Mouse (Mus musculus) midbrain, postnatal 0 days (tissue): ENCODE results near the gene Car10. TPM values are rescaled to one million over a fixed set of nuclear protein-coding genes. Genes with fewer than 3 reads are reported as not detected.

Experiments
- ATAC-seq: fragments of 200-750 bp; cut with Nextera tagmentation; 2 replicates; pipeline ENCODE4 v1.8.0; 2017; ENCODE audit warnings: moderate number of reproducible peaks, mild to moderate bottlenecking, moderate TSS enrichment, moderate library complexity; ENCODE audit not compliant: low FRiP score
- DNase-seq: peaks from one replicate; pipeline ENCODE4 v3.0.0-alpha.2; 2015; ENCODE audit warnings: low spot score
- H3K27ac ChIP-seq: fragments of 300-500 bp; sonication (generic); 2 replicates; pipeline ENCODE4 v1.5.1; 2014; ENCODE audit warnings: low read depth, mild to moderate bottlenecking, low read length, mixed read lengths
- H3K27me3 ChIP-seq: fragments of 300-500 bp; sonication (generic); 2 replicates; pipeline ENCODE4 v1.6.1; 2014; ENCODE audit warnings: low read length, control low read depth, mixed read lengths; ENCODE audit not compliant: insufficient read depth
- H3K36me3 ChIP-seq: fragments of 300-500 bp; sonication (generic); 2 replicates; pipeline ENCODE4 v1.6.1; 2014; ENCODE audit warnings: low read length, control low read depth, mixed read lengths; ENCODE audit not compliant: insufficient read depth
- H3K4me1 ChIP-seq: fragments of 300-500 bp; sonication (generic); 2 replicates; pipeline ENCODE4 v1.6.1; 2014; ENCODE audit warnings: mild to moderate bottlenecking, control low read depth, antibody characterized with exemption, low read length, mixed read lengths; ENCODE audit not compliant: insufficient read depth
- H3K4me2 ChIP-seq: fragments of 300-500 bp; sonication (generic); 2 replicates; pipeline ENCODE4 v1.6.1; 2014; ENCODE audit warnings: low read depth, mild to moderate bottlenecking, low read length, mixed read lengths; ENCODE audit not compliant: poor library complexity, severe bottlenecking
- H3K4me3 ChIP-seq: fragments of 300-500 bp; sonication (generic); 2 replicates; pipeline ENCODE4 v1.5.1; 2014; ENCODE audit warnings: low read depth, mild to moderate bottlenecking, low read length, moderate library complexity
- H3K9ac ChIP-seq: fragments of 300-500 bp; sonication (generic); replicated peaks from 2 replicates; pipeline ENCODE4 v1.6.1; 2014; ENCODE audit warnings: mild to moderate bottlenecking, low read length, moderate library complexity, mixed read lengths; ENCODE audit not compliant: poor library complexity, severe bottlenecking
- H3K9me3 ChIP-seq: fragments of 300-500 bp; sonication (generic); 2 replicates; pipeline ENCODE4 v1.6.1; 2016; ENCODE audit warnings: low read length, control low read depth
- CTCF ChIP-seq: IDR thresholded peaks from 2 replicates; pipeline ENCODE4 v1.5.1; 2016; ENCODE audit warnings: antibody characterized with exemption, mild to moderate bottlenecking
- WGBS: fragments of 180-500 bp; shearing (Covaris S2); extraction: QIAGEN DNeasy Blood & Tissue Kit; methylation state at CpG from one replicate; pipeline ENCODE4 v1.1.7; 2014; 5-methylcytosine and 5-hydroxymethylcytosine counted together
- polyA plus RNA-seq: library from polyadenylated mRNA; unstranded; fragments of >200 nt; fragmentation: Nextera tagmentation; extraction: Ambion mirVana; gene quantifications from 2 replicates; pipeline ENCODE4 v1.2.1, GENCODE M21; 2015
- total RNA-seq: library from RNA; depleted of rRNA; stranded (reverse); fragments of >200 nt; gene quantifications from 2 replicates; pipeline ENCODE4 v1.2.3, GENCODE M21; 2014

Gene Car10
- total and polyA plus RNA-seq, 2 experiments from 2014 or later, result 62.8 to 69.6 TPM

- TF ChIP-seq CTCF, result no peak
- Histone ChIP-seq H3K4me2 (no peak overlapping the region), H3K4me3 (no peak overlapping the region), H3K36me3 (no peaks in the 10 kb centered on the region), H3K9ac (no peak overlapping the region), H3K9me3 (no peaks in the 10 kb centered on the region), H3K27ac (no peak overlapping the region), H3K27me3 (no peaks in the 10 kb centered on the region), H3K4me1 (no peaks in the 10 kb centered on the region)
- DNase-seq, result no peak
- no peak for ATAC-seq
- 78% methylated on average over 2 of the region's 2 CpGs for WGBS
Measured at GRCm38 (mm10) chr11:93186163-93186562, 88.3 kb downstream of the Car10 start.

GRCm38 (mm10) chr11:93188621-93189020 is 90.8 kb downstream of the Car10 start:
- ATAC-seq (no peak), DNase-seq (no peak)
- WGBS, result 85% methylated on average over 5 of the region's 5 CpGs
- H3K36me3 ChIP-seq, result no peaks in the 10 kb centered on the region
- H3K4me1 ChIP-seq, result no peaks in the 10 kb centered on the region
- H3K27me3 ChIP-seq, result no peaks in the 10 kb centered on the region
- H3K9ac ChIP-seq, result no peak overlapping the region
- TF ChIP-seq CTCF, result no peak
- H3K9me3 ChIP-seq, result no peaks in the 10 kb centered on the region
- no peak overlapping the region for H3K4me3 ChIP-seq
- H3K4me2 ChIP-seq, result no peak overlapping the region
- no peak overlapping the region for H3K27ac ChIP-seq

GRCm38 (mm10) chr11:93200046-93200445 is 102.2 kb downstream of the Car10 start:
- Histone ChIP-seq H3K4me2 (no peak overlapping the region), H3K27ac (no peak overlapping the region), H3K9ac (no peak overlapping the region), H3K4me3 (no peak overlapping the region), H3K36me3 (no peaks in the 10 kb centered on the region), H3K27me3 (no peaks in the 10 kb centered on the region), H3K9me3 (no peaks in the 10 kb centered on the region), H3K4me1 (no peaks in the 10 kb centered on the region)
- 95% methylated on average over 3 of the region's 3 CpGs for WGBS
- no peak for ATAC-seq
- no peak for TF ChIP-seq CTCF
- DNase-seq, result no peak

GRCm38 (mm10) chr11:93217457-93217856 is 119.6 kb downstream of the Car10 start:
- Histone ChIP-seq H3K4me3 (no peak overlapping the region), H3K9ac (no peak overlapping the region), H3K4me1 (no peaks in the 10 kb centered on the region), H3K27me3 (no peaks in the 10 kb centered on the region), H3K36me3 (no peaks in the 10 kb centered on the region), H3K4me2 (no peak overlapping the region), H3K9me3 (no peaks in the 10 kb centered on the region), H3K27ac (no peak overlapping the region)
- ATAC-seq (no peak), DNase-seq (peak; percentile 39)
- no peak for TF ChIP-seq CTCF

GRCm38 (mm10) chr11:93230057-93230456 is 132.2 kb downstream of the Car10 start:
- H3K9ac ChIP-seq, result no peak overlapping the region
- no peak for TF ChIP-seq CTCF
- no peaks in the 10 kb centered on the region for H3K9me3 ChIP-seq
- H3K27ac ChIP-seq, result no peak overlapping the region
- no peaks in the 10 kb centered on the region for H3K4me1 ChIP-seq
- DNase-seq, result no peak
- H3K4me3 ChIP-seq, result no peak overlapping the region
- H3K27me3 ChIP-seq, result no peaks in the 10 kb centered on the region
- ATAC-seq, result no peak
- no peak overlapping the region for H3K4me2 ChIP-seq
- H3K36me3 ChIP-seq, result no peaks in the 10 kb centered on the region

- H3K9ac ChIP-seq, result no peak overlapping the region
- H3K4me2 ChIP-seq, result no peak overlapping the region
- no peaks in the 10 kb centered on the region for H3K27me3 ChIP-seq
- 62% methylated on average over 6 of the region's 6 CpGs for WGBS
- no peak overlapping the region for H3K27ac ChIP-seq
- H3K4me1 ChIP-seq, result no peaks in the 10 kb centered on the region
- no peak overlapping the region for H3K4me3 ChIP-seq
- H3K9me3 ChIP-seq, result no peaks in the 10 kb centered on the region
- no peak for ATAC-seq
- no peak for TF ChIP-seq CTCF
- no peaks in the 10 kb centered on the region for H3K36me3 ChIP-seq
- peak; percentile 57 for DNase-seq
Measured at GRCm38 (mm10) chr11:93249771-93250265, 152.0 kb downstream of the Car10 start.

- Histone ChIP-seq H3K4me2 (no peak overlapping the region), H3K27me3 (no peaks in the 10 kb centered on the region), H3K36me3 (no peaks in the 10 kb centered on the region), H3K4me3 (no peak overlapping the region), H3K4me1 (no peaks in the 10 kb centered on the region), H3K9ac (no peak overlapping the region), H3K9me3 (no peaks in the 10 kb centered on the region), H3K27ac (no peak overlapping the region)
- 55% methylated on average over 5 of the region's 5 CpGs for WGBS
- no peak for TF ChIP-seq CTCF
- no peak for ATAC-seq
- DNase-seq, result no peak
Measured at GRCm38 (mm10) chr11:93251766-93252165, 153.9 kb downstream of the Car10 start.
